Mouse (Mus musculus): ENCODE data around the gene C2. TPM values are rescaled to one million over a fixed set of nuclear protein-coding genes. Genes with fewer than 3 reads are reported as not detected.

The C2 gene
- polyA plus RNA-seq, 1 experiment from 2014 or later: 0.65 TPM

DNA sequence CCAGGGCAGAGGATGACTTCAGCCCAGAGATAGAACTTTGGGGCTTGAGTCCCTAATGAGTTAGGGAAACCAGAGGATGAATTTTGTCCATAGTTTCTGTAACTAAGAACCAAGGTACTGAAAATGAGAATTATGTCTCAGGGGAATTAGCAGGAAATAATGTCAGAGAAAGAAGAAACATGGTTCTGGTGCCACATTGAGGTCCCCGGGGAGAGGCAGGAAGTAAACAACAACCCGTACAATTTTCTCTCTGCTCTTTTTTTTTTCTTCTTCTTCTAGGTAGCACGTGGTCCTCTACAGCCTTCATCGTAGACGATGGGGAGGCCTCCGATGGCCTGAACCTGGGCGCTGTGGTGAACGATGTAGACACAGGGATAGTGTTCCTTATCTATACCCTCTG, 34.2 kb upstream of the C2 start:
- H3K27me3 ChIP-seq: no peaks in the 10 kb centered on the region
- ATAC-seq (no peak), DNase-seq (ENCODE audit: low read depth, low spot score) (no peak)
- in situ Hi-C loops (cut with MboI; ENCODE audit: low pct_unique_long_range_greater_than_20kb): no loop called here
- no peak for TF ChIP-seq CTCF (IDR thresholded peaks at IDR 0.05)
- ChIA-PET CTCF (interaction anchor here (2.2 kb wide), 1 partner anchor 14 kb away, joined by 6 read pairs; no protein-coding TSS in a partner anchor), POLR2A (interaction anchor here (0.5 kb wide), 1 partner anchor 215 kb away, joined by 8 read pairs; no protein-coding TSS in a partner anchor)

DNA sequence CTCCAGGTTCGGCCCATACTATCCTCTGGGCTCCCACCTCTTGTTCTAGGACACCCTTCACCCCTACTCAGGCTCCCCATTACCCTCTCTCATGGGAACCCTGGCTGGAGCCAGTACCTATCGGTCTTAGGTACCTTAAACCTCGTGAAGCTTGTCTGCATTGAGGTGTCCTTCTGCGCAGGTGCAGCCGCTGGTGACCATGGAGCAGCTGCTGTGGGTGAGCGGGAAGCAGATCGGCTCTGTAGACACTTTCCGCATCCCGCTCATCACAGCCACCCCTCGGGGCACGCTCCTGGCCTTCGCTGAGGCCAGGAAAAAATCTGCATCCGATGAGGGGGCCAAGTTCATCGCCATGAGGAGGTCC, 33.7 kb upstream of the C2 start:
- in situ Hi-C loops (cut with MboI; ENCODE audit: low pct_unique_long_range_greater_than_20kb): no loop called here
- ChIA-PET CTCF (interaction anchor here (0.8 to 2.2 kb wide), 2 partner anchors 12 to 15 kb away, joined by 3 to 6 read pairs; no protein-coding TSS in a partner anchor), POLR2A (interaction anchor here (0.5 to 1.5 kb wide), 4 partner anchors 16 to 216 kb away, joined by 3 to 8 read pairs (median 4); no protein-coding TSS in a partner anchor)
- DNase-seq (ENCODE audit: low read depth, low spot score): no peak
- no peaks in the 10 kb centered on the region for H3K27me3 ChIP-seq
- ATAC-seq: peak; percentile 5
- TF ChIP-seq CTCF (IDR thresholded peaks at IDR 0.05): no peak

DNA sequence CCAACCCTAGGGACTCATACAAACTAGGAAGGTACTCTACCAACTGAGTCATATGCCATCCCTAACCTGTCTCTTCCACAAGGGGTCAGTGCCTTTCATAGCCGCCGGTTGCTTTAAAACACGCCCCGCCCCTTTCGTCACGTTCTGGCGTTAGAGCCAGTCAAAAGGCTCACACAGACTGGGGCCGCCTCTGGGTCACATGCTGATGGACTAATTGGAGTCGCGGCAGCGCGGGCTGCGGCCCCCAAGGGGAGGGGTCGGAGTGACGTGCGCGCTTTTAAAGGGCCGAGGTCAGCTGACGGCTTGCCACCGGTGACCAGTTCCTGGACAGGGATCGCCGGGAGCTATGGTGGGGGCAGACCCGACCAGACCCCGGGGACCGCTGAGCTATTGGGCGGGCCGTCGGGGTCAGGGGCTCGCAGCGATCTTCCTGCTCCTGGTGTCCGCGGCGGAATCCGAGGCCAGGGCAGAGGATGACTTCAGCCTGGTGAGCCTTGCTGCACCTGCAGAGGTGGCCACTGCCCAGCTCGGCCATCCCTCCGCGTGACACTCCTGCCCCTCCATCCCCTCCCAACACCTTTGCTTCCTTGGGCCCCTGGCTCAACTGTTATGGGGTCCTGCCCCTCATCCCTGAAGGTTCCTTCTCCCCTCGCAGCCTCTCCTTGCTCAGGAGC, 33.1 kb upstream of the C2 start, which contains the start of gene Neu1:
Gene Neu1 (plus strand): TSS at position 193 of the 674 bp plus-strand sequence.
- in situ Hi-C loops (cut with MboI; ENCODE audit: low pct_unique_long_range_greater_than_20kb): no loop called here
- no peaks in the 10 kb centered on the region for H3K27me3 ChIP-seq
- TF ChIP-seq CTCF (IDR thresholded peaks at IDR 0.05): no peak
- ChIA-PET CTCF (interaction anchor here (0.8 to 2.2 kb wide), 3 partner anchors 12 to 15 kb away, joined by 3 to 6 read pairs (median 3); no protein-coding TSS in a partner anchor), POLR2A (interaction anchor here (0.6 to 1.5 kb wide), 4 partner anchors 16 to 67 kb away, joined by 3 to 6 read pairs (median 4); no protein-coding TSS in a partner anchor)
- ATAC-seq (peak; percentile 90), DNase-seq (ENCODE audit: low read depth, low spot score) (peak; percentile 84)

GRCm38 (mm10) chr17:34928841-34929240, 30.8 kb upstream of the C2 start:
- ATAC-seq (no peak), DNase-seq (ENCODE audit: low read depth, low spot score) (no peak)
- ChIA-PET CTCF (no interaction called here), POLR2A (interaction anchor here (0.7 kb wide), 1 partner anchor 27 kb away, joined by 3 read pairs; no protein-coding TSS in a partner anchor)
- H3K27me3 ChIP-seq: no peaks in the 10 kb centered on the region
- in situ Hi-C loops (cut with MboI; ENCODE audit: low pct_unique_long_range_greater_than_20kb): no loop called here
- TF ChIP-seq CTCF (IDR thresholded peaks at IDR 0.05): no peak

- H3K27me3 ChIP-seq: no peaks in the 10 kb centered on the region
- no peak for DNase-seq (ENCODE audit: low read depth, low spot score)
- in situ Hi-C loops (cut with MboI; ENCODE audit: low pct_unique_long_range_greater_than_20kb): no loop called here
- ChIA-PET CTCF (interaction anchor here (0.7 to 1.2 kb wide), 2 partner anchors 12 to 23 kb away, joined by 3 to 4 read pairs; no protein-coding TSS in a partner anchor), POLR2A (no interaction called here)
- no peak for TF ChIP-seq CTCF (IDR thresholded peaks at IDR 0.05)
- ATAC-seq: no peak
These were observed 29.4 kb upstream of the C2 start for GRCm38 (mm10) chr17:34927306-34928019.

GRCm38 (mm10) chr17:34924258-34924657, 26.2 kb upstream of the C2 start:
- no peak for ATAC-seq
- no peaks in the 10 kb centered on the region for H3K27me3 ChIP-seq
- no peak for DNase-seq (ENCODE audit: low read depth, low spot score)
- ChIA-PET POLR2A (interaction anchor here (0.6 kb wide), 1 partner anchor 17 kb away, joined by 5 read pairs; no protein-coding TSS in a partner anchor), CTCF (interaction anchor here (0.7 to 1.7 kb wide), 9 partner anchors 8 to 41 kb away, joined by 3 to 8 read pairs (median 3); partner anchors contain the start of gene Slc44a4)
- in situ Hi-C loops (cut with MboI; ENCODE audit: low pct_unique_long_range_greater_than_20kb): no loop called here
- TF ChIP-seq CTCF (IDR thresholded peaks at IDR 0.05): no peak

GRCm38 (mm10) chr17:34922939-34923338, 24.9 kb upstream of the C2 start:
- in situ Hi-C loops (cut with MboI; ENCODE audit: low pct_unique_long_range_greater_than_20kb): no loop called here
- ATAC-seq (no peak), DNase-seq (ENCODE audit: low read depth, low spot score) (no peak)
- CTCF ChIA-PET: interaction anchor here (0.9 to 1.9 kb wide), 5 partner anchors 11 to 66 kb away, joined by 3 to 6 read pairs (median 3); no protein-coding TSS in a partner anchor
- POLR2A ChIA-PET: no interaction called here
- H3K27me3 ChIP-seq: no peaks in the 10 kb centered on the region
- no peak for TF ChIP-seq CTCF (IDR thresholded peaks at IDR 0.05)

- CTCF ChIA-PET: interaction anchor here (0.6 to 1.4 kb wide), 2 partner anchors 33 kb away, joined by 4 read pairs; no protein-coding TSS in a partner anchor
- in situ Hi-C loops (cut with MboI; ENCODE audit: low pct_unique_long_range_greater_than_20kb): loop anchor here (5.0 kb wide), 1 partner anchor 65 kb away; the partner anchor contains the start of gene Lsm2
- DNase-seq (ENCODE audit: low read depth, low spot score) (no peak), ATAC-seq (no peak)
- H3K27me3 ChIP-seq: no peaks in the 10 kb centered on the region
- no peak for TF ChIP-seq CTCF (IDR thresholded peaks at IDR 0.05)
- POLR2A ChIA-PET: interaction anchor here (0.8 kb wide), 1 partner anchor 33 kb away, joined by 3 read pairs; no protein-coding TSS in a partner anchor
These were observed 19.1 kb upstream of the C2 start for GRCm38 (mm10) chr17:34917188-34917587.

DNA sequence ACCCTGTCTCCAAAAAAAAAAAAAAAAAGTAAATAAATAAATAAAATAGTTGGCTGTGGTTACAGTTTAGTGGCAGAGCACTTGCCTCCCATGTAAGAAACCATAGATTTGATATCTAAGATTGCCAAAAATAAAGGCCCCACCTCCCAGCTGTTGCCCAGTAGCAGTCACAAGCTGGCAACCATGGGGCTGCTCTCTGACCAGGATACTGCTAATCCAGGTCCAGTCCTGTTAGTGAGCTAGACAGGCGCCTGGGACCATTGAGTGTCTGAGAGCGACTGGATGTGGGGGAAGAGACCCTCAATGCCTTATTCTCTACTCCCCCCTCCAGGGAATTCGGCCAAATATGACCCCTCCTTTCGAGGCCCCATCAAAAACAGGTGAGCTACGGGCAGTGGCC, 18.3 kb upstream of the C2 start:
- no peak for ATAC-seq
- no peak for DNase-seq (ENCODE audit: low read depth, low spot score)
- in situ Hi-C loops (cut with MboI; ENCODE audit: low pct_unique_long_range_greater_than_20kb): loop anchor here (5.0 kb wide), 1 partner anchor 66 kb away; the partner anchor contains the start of gene Lsm2
- no peaks in the 10 kb centered on the region for H3K27me3 ChIP-seq
- ChIA-PET POLR2A (interaction anchor here (0.6 to 1.2 kb wide), 7 partner anchors 10 to 505 kb away, joined by 3 to 7 read pairs (median 4); partner anchors contain the start of genes C2 and Neu1), CTCF (interaction anchor here (0.8 to 1.4 kb wide), 5 partner anchors 8 to 34 kb away, joined by 3 to 8 read pairs (median 4); no protein-coding TSS in a partner anchor)
- TF ChIP-seq CTCF (IDR thresholded peaks at IDR 0.05): no peak

- POLR2A ChIA-PET: interaction anchor here (0.6 to 1.2 kb wide), 5 partner anchors 9 to 506 kb away, joined by 3 to 9 read pairs (median 4); partner anchors contain the start of gene Neu1
- ATAC-seq (peak; percentile 66), DNase-seq (ENCODE audit: low read depth, low spot score) (no peak)
- no peak for TF ChIP-seq CTCF (IDR thresholded peaks at IDR 0.05)
- in situ Hi-C loops (cut with MboI; ENCODE audit: low pct_unique_long_range_greater_than_20kb): loop anchor here (5.0 kb wide), 1 partner anchor 67 kb away; the partner anchor contains the start of gene Lsm2
- CTCF ChIA-PET: interaction anchor here (1.0 to 1.4 kb wide), 4 partner anchors 9 to 35 kb away, joined by 3 to 8 read pairs (median 4); no protein-coding TSS in a partner anchor
- no peaks in the 10 kb centered on the region for H3K27me3 ChIP-seq
These were observed 17.4 kb upstream of the C2 start for GRCm38 (mm10) chr17:34915410-34915831.

Measured in Patski (cell line).